12 mouse cellular contexts compared by ENCODE assay signal in genomic region chr13:45465616-45466015, GRCm38 (mm10). TPM values are rescaled to one million over a fixed set of nuclear protein-coding genes. Genes with fewer than 3 reads are reported as not detected.
DNase-seq lines count a peak whose midpoint lies in the region; ATAC-seq and TF ChIP-seq lines count a peak whose summit lies in the region.
"Had no signal": no experiment of that assay in that cellular context is flagged by ENCODE, and none has a peak within 500 bp of the region (broad histone marks: within the 10 kb centered on the region; RNA-seq: fewer than 3 reads in every experiment).

No protein-coding gene starts in this region.

- H3K9ac ChIP-seq in forebrain, embryonic 15.5 days (replicated peaks), result no peak overlapping the region
- no peak overlapping the region for H3K9ac ChIP-seq in forebrain, postnatal 0 days
- H3K9ac ChIP-seq: intestine, embryonic 15.5 days had no signal

- H3K4me3 ChIP-seq in forebrain, embryonic 15.5 days, result no peak overlapping the region
- H3K4me3 ChIP-seq in forebrain, postnatal 0 days (ENCODE audit: low read depth, low read length), result no peak overlapping the region
- H3K4me3 ChIP-seq: intestine, embryonic 15.5 days had no signal

- no peak for TF ChIP-seq POLR2A in brain, embryonic 14.5 days (IDR thresholded peaks at IDR 0.05; ENCODE audit: borderline replicate concordance, extremely low read depth, insufficient read depth, insufficient read length, poor library complexity, severe bottlenecking)

- H3K9me3 ChIP-seq in forebrain, embryonic 15.5 days, result no peaks in the 10 kb centered on the region
- H3K9me3 ChIP-seq in forebrain, postnatal 0 days (ENCODE audit: low read length), result no peaks in the 10 kb centered on the region
- H3K9me3 ChIP-seq: intestine, embryonic 15.5 days had no signal

- H3K4me1 ChIP-seq in forebrain, embryonic 15.5 days, result peaks cover 22% of the 10 kb centered on the region
- no peaks in the 10 kb centered on the region for H3K4me1 ChIP-seq in forebrain, postnatal 0 days (ENCODE audit: insufficient read depth)

- ATAC-seq in forebrain, embryonic 15.5 days (replicated peaks), result peak; percentile 23; the same call in 1 of the 2 replicates
- ATAC-seq in forebrain, postnatal 0 days, result no peak
- ATAC-seq: intestine, embryonic 15.5 days had no signal

- 41% methylated on average over 10 of the region's 10 CpGs for WGBS in forebrain, embryonic 15.5 days
- WGBS in forebrain, postnatal 0 days, result 37% methylated on average over 10 of the region's 10 CpGs

- no peak for TF ChIP-seq CTCF in forebrain, postnatal 0 days (IDR thresholded peaks at IDR 0.05; ENCODE audit: low read depth)
- no peak for TF ChIP-seq CTCF in brain, embryonic 14.5 days (IDR thresholded peaks at IDR 0.05; ENCODE audit: borderline replicate concordance, extremely low read depth, insufficient read depth, insufficient read length)

- no peak overlapping the region for H3K4me2 ChIP-seq in forebrain, embryonic 15.5 days (replicated peaks)
- no peak overlapping the region for H3K4me2 ChIP-seq in forebrain, postnatal 0 days (ENCODE audit: low read depth)
- H3K4me2 ChIP-seq: intestine, embryonic 15.5 days had no signal

- peak; percentile 36 to 74 for DNase-seq in adrenal gland, adult (ENCODE audit: inconsistent age in 2 of 2, low spot score in 1 of 2)
- DNase-seq in adrenal gland, postnatal 10 days, result no peak
- no peak for DNase-seq in forebrain, postnatal 0 days
- DNase-seq in kidney, adult 18-20 months, result peak; percentile 47
- no peak for DNase-seq in kidney, postnatal 14 days
- peak; percentile 82 for DNase-seq in brain, embryonic 14.5 days (ENCODE audit: low read depth)
- DNase-seq in urinary bladder, postnatal 14 days (ENCODE audit: low spot score), result no peak
- DNase-seq: lung, adult 2 months; right cerebral cortex, postnatal 4 days; thymus, postnatal 14 days had no signal

- no peak overlapping the region for H3K27ac ChIP-seq in forebrain, embryonic 15.5 days (replicated peaks)
- H3K27ac ChIP-seq in forebrain, postnatal 0 days (ENCODE audit: low read depth, low read length), result no peak overlapping the region
- H3K27ac ChIP-seq: intestine, embryonic 15.5 days had no signal

- peaks cover 15% of the 10 kb centered on the region; the same call in 1 of the 2 replicates for H3K27me3 ChIP-seq in forebrain, embryonic 15.5 days
- peaks cover 13% of the 10 kb centered on the region for H3K27me3 ChIP-seq in forebrain, postnatal 0 days (ENCODE audit: insufficient read depth, low read length)
- H3K27me3 ChIP-seq: intestine, embryonic 15.5 days had no signal

- H3K36me3 ChIP-seq in forebrain, embryonic 15.5 days, result no peaks in the 10 kb centered on the region
- H3K36me3 ChIP-seq in forebrain, postnatal 0 days (ENCODE audit: insufficient read depth), result no peaks in the 10 kb centered on the region
- H3K36me3 ChIP-seq: intestine, embryonic 15.5 days had no signal

RNA-seq across cellular contexts. Expression of gene Gmpr, which starts 41.6 kb away (rescaled TPM):
- 100 to 1,000 TPM; 118 to 230 TPM for total RNA-seq in adrenal gland, postnatal 10 days (2021)
- polyA plus RNA-seq in forebrain, embryonic 15.5 days (2015; fragmentation: Nextera tagmentation; extraction: Ambion mirVana), result 19.6 and 23.0 TPM in 2 replicates
- total RNA-seq in forebrain, postnatal 0 days (2014; rRNA removed), result 23.7 and 23.8 TPM in 2 replicates
- 39.5 and 40.8 TPM in 2 replicates for polyA plus RNA-seq in forebrain, postnatal 0 days (2015; fragmentation: Nextera tagmentation; extraction: Ambion mirVana)
- 16.8 and 19.9 TPM in 2 replicates for polyA plus RNA-seq in brain, embryonic 14.5 days (2012; rRNA removed)

Comparison
In these comparisons a context has a peak if more than half of its experiments do, and no peak if none do; other contexts are left out.
1. DNase-seq: peak in adrenal gland, adult (2 of 2), kidney, adult 18-20 months (single experiment) and brain, embryonic 14.5 days (single experiment); none in adrenal gland, postnatal 10 days (single experiment), forebrain, postnatal 0 days (single experiment), kidney, postnatal 14 days (single experiment) and urinary bladder, postnatal 14 days (single experiment).